Mouse (Mus musculus): ENCODE data around the gene Gja8.

GRCm38 (mm10) chr3:96879536-96879935 is 46.3 kb downstream of the Gja8 start:
- no peak for TF ChIP-seq POLR2A (IDR thresholded peaks at IDR 0.05; ENCODE audit: insufficient read depth, low read depth, low read length)
- no peak for TF ChIP-seq CTCF (IDR thresholded peaks at IDR 0.05)
